Mouse (Mus musculus) cortical plate, adult 2 months (tissue): Measurements from ENCODE around the gene Stxbp6.

Experiments
- CTCF ChIP-seq: fragments of 200-500 bp; IDR thresholded peaks from 2 replicates; pipeline ENCODE4 v1.5.1; 2011; ENCODE audit warnings: mild to moderate bottlenecking, control low read depth, low read length; ENCODE audit not compliant: insufficient read depth; ENCODE audit errors: extremely low read depth
- POLR2A ChIP-seq: fragments of 200-500 bp; IDR thresholded peaks from 2 replicates; pipeline ENCODE4 v1.6.1; 2011; ENCODE audit warnings: mild to moderate bottlenecking, low read length, control low read depth; ENCODE audit not compliant: insufficient read depth; ENCODE audit errors: extremely low read depth

DNA sequence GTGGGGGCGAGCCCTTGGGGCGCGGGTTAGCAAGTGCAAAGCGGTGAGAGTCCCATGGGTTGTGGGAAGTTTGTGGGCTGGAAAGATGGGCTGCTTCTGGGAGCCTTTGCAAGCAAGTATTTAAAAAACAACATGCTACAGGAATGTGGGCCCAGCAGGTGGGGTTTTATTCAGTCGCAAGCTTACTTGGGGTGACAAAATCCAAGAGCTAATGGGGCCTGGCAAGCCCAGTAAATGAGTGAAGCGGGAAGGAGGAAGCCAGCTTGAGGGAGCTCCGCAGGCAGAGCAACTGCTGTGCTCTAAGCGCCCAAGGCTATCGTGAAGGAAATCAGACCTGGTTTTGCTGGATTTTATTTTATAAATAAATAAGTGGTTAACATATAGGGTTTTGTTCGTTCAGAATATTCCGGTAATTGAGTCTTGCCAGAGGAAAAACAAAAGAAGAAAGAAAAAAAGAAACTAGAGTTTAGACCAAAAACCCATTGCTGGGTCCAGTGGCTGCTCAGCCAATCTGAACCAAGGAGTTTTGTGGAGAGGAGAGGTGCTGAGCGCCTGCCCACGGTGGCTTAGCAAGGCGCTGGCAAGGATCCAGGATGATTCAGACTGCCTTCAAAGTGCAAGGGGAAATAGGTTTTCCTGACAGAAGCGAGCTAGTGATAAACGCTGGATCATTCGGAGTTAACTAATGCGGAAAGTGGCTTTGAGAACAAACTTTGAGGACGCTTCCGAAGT, at the start of gene Stxbp6:
- TF ChIP-seq CTCF (no peak), POLR2A (no peak)
